Mouse (Mus musculus) MEL (cell line): Measurements from ENCODE around the gene Naaladl2. TPM values are rescaled to one million over a fixed set of nuclear protein-coding genes. Genes with fewer than 3 reads are reported as not detected.

Source experiments
- DNase-seq: peaks from one replicate; pipeline ENCODE4 v3.0.0; 2011; ENCODE audit warnings: low read depth, low spot score
- H3K27ac ChIP-seq: 2 replicates; pipeline ENCODE4 v1.5.1; 2012; ENCODE audit warnings: low read depth, mild to moderate bottlenecking, control low read depth, low read length, moderate library complexity; ENCODE audit not compliant: control insufficient read depth
- H3K27me3 ChIP-seq, 2 experiments: fragments of 150-350 bp in 1 of 2; sonication (generic) in 1 of 2; 2 replicates each; pipeline ENCODE4 v1.6.1; 2012; ENCODE audit warnings: low read length in 2 of 2, mild to moderate bottlenecking in 2 of 2, improper control_type of control experiment in 1 of 2, moderate library complexity in 1 of 2; ENCODE audit not compliant: insufficient read depth in 2 of 2, control insufficient read depth in 1 of 2
- H3K36me3 ChIP-seq, 2 experiments: 2 replicates each; pipeline ENCODE4 v1.6.1; 2012 to 2014; ENCODE audit warnings: low read length in 2 of 2, improper control_type of control experiment in 1 of 2, inconsistent platforms in 1 of 2, mild to moderate bottlenecking in 1 of 2; ENCODE audit not compliant: insufficient read depth in 2 of 2, control insufficient read depth in 1 of 2
- H3K4me1 ChIP-seq, 2 experiments: fragments of 150-350 bp in 1 of 2; sonication (generic) in 1 of 2; 2 replicates each; pipeline ENCODE4 v1.6.1; 2012; ENCODE audit warnings: low read length in 2 of 2, improper control_type of control experiment in 1 of 2, mild to moderate bottlenecking in 1 of 2; ENCODE audit not compliant: insufficient read depth in 2 of 2, control insufficient read depth in 1 of 2
- H3K4me3 ChIP-seq, 2 experiments: fragments of 150-350 bp in 1 of 2; sonication (generic) in 1 of 2; 2 replicates each; pipeline ENCODE4 v1.5.1; 2012; ENCODE audit warnings: low read depth in 2 of 2, low read length in 2 of 2, mild to moderate bottlenecking in 2 of 2, moderate library complexity in 2 of 2, control low read depth in 1 of 2, improper control_type of control experiment in 1 of 2; ENCODE audit not compliant: control insufficient read depth in 1 of 2, insufficient read depth in 1 of 2
- H3K79me2 ChIP-seq: 2 replicates; pipeline ENCODE4 v1.6.1; 2012; ENCODE audit warnings: mild to moderate bottlenecking, low read length, moderate library complexity; ENCODE audit not compliant: control insufficient read depth, poor library complexity, insufficient read depth
- H3K9ac ChIP-seq: 2 replicates; pipeline ENCODE4 v1.6.1; 2012; ENCODE audit warnings: low read depth, mild to moderate bottlenecking, control low read depth, low read length, moderate library complexity; ENCODE audit not compliant: control insufficient read depth, poor library complexity, severe bottlenecking
- H3K9me3 ChIP-seq: fragments of 150-350 bp; sonication (generic); replicated peaks from 2 replicates; pipeline ENCODE4 v1.6.1; 2012; ENCODE audit warnings: mild to moderate bottlenecking, low read length, improper control_type of control experiment, moderate library complexity; ENCODE audit not compliant: insufficient read depth
- BHLHE40 ChIP-seq: IDR thresholded peaks from 2 replicates; pipeline ENCODE4 v1.6.1; 2012; ENCODE audit warnings: low read depth, mild to moderate bottlenecking, inconsistent platforms, low read length, improper control_type of control experiment, borderline replicate concordance
- CHD1 ChIP-seq: IDR thresholded peaks from 2 replicates; pipeline ENCODE4 v1.6.1; 2012; ENCODE audit warnings: low read depth, mild to moderate bottlenecking, inconsistent platforms, low read length, improper control_type of control experiment
- ELF1 ChIP-seq: IDR thresholded peaks from 2 replicates; pipeline ENCODE4 v1.6.1; 2014; ENCODE audit warnings: low read depth, mild to moderate bottlenecking, inconsistent platforms, low read length, improper control_type of control experiment, moderate library complexity
- EP300 ChIP-seq, 2 experiments: IDR thresholded peaks; 2 replicates each; pipeline ENCODE4 v1.6.1; 2011; ENCODE audit warnings: improper control_type of control experiment in 2 of 2, low read length in 2 of 2, low read depth in 1 of 2, mild to moderate bottlenecking in 1 of 2
- ETS1 ChIP-seq: IDR thresholded peaks from 2 replicates; pipeline ENCODE4 v1.6.1; 2012; ENCODE audit warnings: low read depth, mild to moderate bottlenecking, inconsistent platforms, low read length, improper control_type of control experiment, moderate library complexity
- JUND ChIP-seq: IDR thresholded peaks from 2 replicates; pipeline ENCODE4 v1.6.1; 2011; ENCODE audit warnings: low read depth, mild to moderate bottlenecking, improper control_type of control experiment, low read length
- MAX ChIP-seq: IDR thresholded peaks from 2 replicates; pipeline ENCODE4 v1.6.1; 2011; ENCODE audit warnings: low read length, improper control_type of control experiment
- MEF2A ChIP-seq: IDR thresholded peaks from 2 replicates; pipeline ENCODE4 v1.6.1; 2014; ENCODE audit warnings: low read depth, mild to moderate bottlenecking, inconsistent platforms, low read length, improper control_type of control experiment; ENCODE audit not compliant: poor library complexity, insufficient replicate concordance, severe bottlenecking; ENCODE audit errors: extremely low read depth
- MXI1 ChIP-seq: IDR thresholded peaks from 2 replicates; pipeline ENCODE4 v1.6.1; 2011; ENCODE audit warnings: mild to moderate bottlenecking, low read depth, low read length, improper control_type of control experiment
- MYB ChIP-seq: IDR thresholded peaks from 2 replicates; pipeline ENCODE4 v1.6.1; 2011; ENCODE audit warnings: mild to moderate bottlenecking, low read depth, low read length, improper control_type of control experiment
- NRF1 ChIP-seq: IDR thresholded peaks from 2 replicates; pipeline ENCODE4 v1.6.1; 2014; ENCODE audit warnings: low read depth, mild to moderate bottlenecking, inconsistent platforms, low read length, improper control_type of control experiment, moderate library complexity; ENCODE audit not compliant: poor library complexity, insufficient read depth, severe bottlenecking
- POLR2A ChIP-seq, 2 experiments: IDR thresholded peaks; 2 replicates each; pipeline ENCODE4 v1.6.1; 2011 to 2012; ENCODE audit warnings: low read length in 2 of 2, mild to moderate bottlenecking in 2 of 2, control low read depth in 1 of 2, improper control_type of control experiment in 1 of 2, low read depth in 1 of 2, moderate library complexity in 1 of 2; ENCODE audit not compliant: control insufficient read depth in 1 of 2, insufficient read depth in 1 of 2, poor library complexity in 1 of 2
- POLR2AphosphoS2 ChIP-seq: IDR thresholded peaks from 2 replicates; pipeline ENCODE4 v1.6.1; 2011; ENCODE audit warnings: low read length, improper control_type of control experiment
- RAD21 ChIP-seq: IDR thresholded peaks from 2 replicates; pipeline ENCODE4 v1.6.1; 2011; ENCODE audit warnings: mild to moderate bottlenecking, low read depth, low read length, improper control_type of control experiment
- SIN3A ChIP-seq: IDR thresholded peaks from 2 replicates; pipeline ENCODE4 v1.6.1; 2012; ENCODE audit warnings: low read length, improper control_type of control experiment, inconsistent platforms
- SMC3 ChIP-seq: IDR thresholded peaks from 2 replicates; pipeline ENCODE4 v1.6.1; 2011; ENCODE audit warnings: low read depth, low read length, improper control_type of control experiment
- TAL1 ChIP-seq: IDR thresholded peaks from 2 replicates; pipeline ENCODE4 v1.6.1; 2012; ENCODE audit warnings: mild to moderate bottlenecking, inconsistent platforms, low read length, moderate library complexity, mixed read lengths
- TBP ChIP-seq: IDR thresholded peaks from 2 replicates; pipeline ENCODE4 v1.8.0; 2011; ENCODE audit warnings: low read depth, low read length, improper control_type of control experiment
- UBTF ChIP-seq: IDR thresholded peaks from 2 replicates; pipeline ENCODE4 v1.6.1; 2012; ENCODE audit warnings: low read depth, mild to moderate bottlenecking, inconsistent platforms, low read length, improper control_type of control experiment, moderate library complexity, borderline replicate concordance; ENCODE audit not compliant: insufficient read depth
- USF1 ChIP-seq: IDR thresholded peaks from 2 replicates; pipeline ENCODE4 v1.6.1; 2014; ENCODE audit warnings: low read depth, mild to moderate bottlenecking, inconsistent platforms, low read length, improper control_type of control experiment, moderate library complexity
- ZC3H11A ChIP-seq: IDR thresholded peaks from 2 replicates; pipeline ENCODE4 v1.6.1; 2012; ENCODE audit warnings: low read depth, mild to moderate bottlenecking, inconsistent platforms, low read length, improper control_type of control experiment
- ZKSCAN1 ChIP-seq: IDR thresholded peaks from 2 replicates; pipeline ENCODE4 v1.6.1; 2012; ENCODE audit warnings: low read depth, mild to moderate bottlenecking, inconsistent platforms, low read length, improper control_type of control experiment, moderate library complexity
- polyA plus RNA-seq, 2 experiments: library from polyadenylated mRNA; stranded (reverse) in 1 of 2; unstranded in 1 of 2; fragments of >175 nt in 1 of 2; fragments of >200 nt in 1 of 2; gene quantifications; 2 replicates each; pipeline versions ENCODE4 v1.2.1 to v1.2.4; 2012; ENCODE audit warnings: low replicate concordance in 2 of 2, low read depth in 1 of 2; ENCODE audit not compliant: insufficient read length in 2 of 2, insufficient read depth in 1 of 2, missing spikeins in 1 of 2
- total RNA-seq: library from RNA; depleted of rRNA; stranded (reverse); fragments of 300-350 nt; gene quantifications from 2 replicates; pipeline ENCODE4 v1.2.3, GENCODE M21; 2012

Naaladl2 gene
- total and polyA plus RNA-seq, 3 experiments = 0.17 TPM; not detected in 2

DNA sequence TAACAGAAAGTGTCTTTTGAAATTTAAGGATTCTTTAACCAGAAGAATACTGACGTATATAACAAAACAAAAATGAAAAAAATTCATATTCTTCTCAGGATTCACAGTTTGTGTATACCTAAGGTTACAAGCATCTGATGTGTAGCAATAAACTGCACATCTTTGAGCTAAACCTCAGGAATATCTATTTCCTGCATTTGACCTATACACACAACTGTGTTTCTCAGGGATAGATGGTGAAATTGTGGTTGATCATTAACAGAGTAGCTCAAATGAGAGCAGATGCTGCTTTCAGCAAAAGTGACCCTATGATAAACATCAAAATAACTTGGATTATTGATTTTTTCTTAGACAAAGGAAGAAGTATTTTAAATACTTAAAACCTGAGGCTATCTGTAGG is 1037.7 kb downstream of the Naaladl2 start (continued):
- TF ChIP-seq SMC3 = no peak
- no peak for TF ChIP-seq SIN3A
- TF ChIP-seq MYB = no peak
- TF ChIP-seq RAD21 = no peak

DNA sequence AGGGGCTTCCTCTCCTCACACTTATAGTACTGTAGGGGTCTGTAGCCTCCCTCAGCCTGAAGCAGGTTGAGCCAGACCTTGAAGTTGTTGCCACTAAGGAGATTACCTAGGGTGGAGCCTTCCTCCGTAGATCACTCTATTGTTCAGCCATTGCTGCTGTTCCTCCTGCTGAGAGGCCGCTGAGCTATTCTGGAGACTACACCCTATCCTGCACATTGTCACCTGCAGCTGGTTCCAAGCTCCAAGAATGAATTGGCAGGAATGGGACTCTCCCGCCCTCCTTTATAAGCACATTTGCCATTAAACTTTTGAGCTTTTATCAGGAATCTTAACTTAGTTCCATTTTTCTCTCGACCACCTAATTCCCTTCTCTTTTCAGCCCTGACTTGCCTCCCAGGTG is 1064.3 kb downstream of the Naaladl2 start:
- Histone ChIP-seq H3K36me3 (peaks cover 0 to 2% of the 10 kb centered on the region in 2 experiments; a peak in 1 of 4 replicates), H3K27me3 (no peaks in the 10 kb centered on the region), H3K4me3 (no peak overlapping the region), H3K27ac (no peak overlapping the region), H3K79me2 (no peaks in the 10 kb centered on the region), H3K9me3 (no peaks in the 10 kb centered on the region), H3K4me1 (no peaks in the 10 kb centered on the region; a peak in 1 of 4 replicates), H3K9ac (no peak overlapping the region)
- DNase-seq = no peak
- TF ChIP-seq ZKSCAN1 (no peak), MEF2A (no peak), CHD1 (no peak), EP300 (IDR thresholded peaks at IDR 0.05; ENCODE audit: low read depth in 1 of 2, low read length in 2 of 2) (no peak), ZC3H11A (no peak), BHLHE40 (no peak), MAX (no peak), UBTF (no peak), NRF1 (no peak), TBP (no peak), ELF1 (no peak), POLR2AphosphoS2 (no peak), MYB (no peak), MXI1 (no peak), JUND (no peak), POLR2A (IDR thresholded peaks at IDR 0.05; ENCODE audit: control insufficient read depth in 1 of 2, insufficient read depth in 1 of 2, low read depth in 1 of 2, low read length in 2 of 2, poor library complexity in 1 of 2) (no peak), ETS1 (no peak), TAL1 (no peak), USF1 (no peak)
